Comparison of ENCODE assay signal across 12 mouse cellular contexts in genomic region chr4:84362337-84362823, GRCm38 (mm10).
DNase-seq lines count a peak whose midpoint lies in the region; ATAC-seq and TF ChIP-seq lines count a peak whose summit lies in the region.
"Had no signal": no experiment of that assay in that cellular context is flagged by ENCODE, and none has a peak within 500 bp of the region (broad histone marks: within the 10 kb centered on the region; RNA-seq: fewer than 3 reads in every experiment).

No protein-coding gene starts in this region.

- intact Hi-C loops in left cerebral cortex, postnatal 36 days (cut with DNase I): no loop called here

- H3K4me3 ChIP-seq in heart, embryonic 10.5 days: no peak overlapping the region
- no peak overlapping the region for H3K4me3 ChIP-seq in forebrain, postnatal 0 days (ENCODE audit: low read depth, low read length)
- H3K4me3 ChIP-seq in lung, embryonic 16.5 days (ENCODE audit: low read length): no peak overlapping the region
- H3K4me3 ChIP-seq: hindbrain, embryonic 15.5 days; midbrain, embryonic 12.5 days; stomach, embryonic 15.5 days had no signal

- H3K4me1 ChIP-seq in heart, embryonic 10.5 days: peaks cover 3% of the 10 kb centered on the region
- H3K4me1 ChIP-seq in forebrain, postnatal 0 days (ENCODE audit: insufficient read depth): no peaks in the 10 kb centered on the region
- H3K4me1 ChIP-seq in lung, embryonic 16.5 days (replicated peaks; ENCODE audit: control insufficient read depth, insufficient read depth, low read length): no peaks in the 10 kb centered on the region; the same call in 1 of the 2 replicates
- H3K4me1 ChIP-seq: hindbrain, embryonic 15.5 days had no signal

- H3K27ac ChIP-seq in heart, embryonic 10.5 days: no peak overlapping the region
- no peak overlapping the region for H3K27ac ChIP-seq in forebrain, postnatal 0 days (ENCODE audit: low read depth, low read length)
- no peak overlapping the region for H3K27ac ChIP-seq in lung, embryonic 16.5 days (ENCODE audit: low read length)
- H3K27ac ChIP-seq: hindbrain, embryonic 15.5 days; midbrain, embryonic 12.5 days; stomach, embryonic 15.5 days had no signal

- 62% methylated on average over 8 of the region's 8 CpGs for WGBS in heart, embryonic 10.5 days
- 49% methylated on average over 8 of the region's 8 CpGs for WGBS in forebrain, postnatal 0 days
- WGBS in lung, embryonic 16.5 days: 23% methylated on average over 8 of the region's 8 CpGs

- ATAC-seq in forebrain, postnatal 0 days: peak; percentile 14; the same call in 1 of the 2 replicates
- ATAC-seq in lung, embryonic 16.5 days (ENCODE audit: low read depth): peak; percentile 94
- ATAC-seq in monocyte, adult 5-6 weeks (replicated peaks; ENCODE audit: insufficient number of reproducible peaks, low FRiP score, low TSS enrichment, poor library complexity, severe bottlenecking): no peak
- no peak for ATAC-seq in erythroblast, adult 5-6 weeks (replicated peaks; ENCODE audit: low FRiP score, poor library complexity, severe bottlenecking)

- H3K9me3 ChIP-seq in heart, embryonic 10.5 days: no peaks in the 10 kb centered on the region
- no peaks in the 10 kb centered on the region for H3K9me3 ChIP-seq in forebrain, postnatal 0 days (ENCODE audit: low read length)
- H3K9me3 ChIP-seq in lung, embryonic 16.5 days (ENCODE audit: control insufficient read depth, low read length): no peaks in the 10 kb centered on the region
- H3K9me3 ChIP-seq: hindbrain, embryonic 15.5 days; midbrain, embryonic 12.5 days; stomach, embryonic 15.5 days had no signal

- no peak for TF ChIP-seq CTCF in forebrain, postnatal 0 days (IDR thresholded peaks at IDR 0.05; ENCODE audit: low read depth)

- peak; percentile 45 to 53 for DNase-seq in heart, adult 18-20 months
- DNase-seq in heart, embryonic 10.5 days (ENCODE audit: low spot score): no peak
- peak; percentile 9 to 29 for DNase-seq in adrenal gland, postnatal 36 days
- DNase-seq in forebrain, postnatal 0 days: peak; percentile 14
- DNase-seq in left cerebral cortex, postnatal 36 days (ENCODE audit: low spot score in 2 of 2): no peak

- H3K27me3 ChIP-seq in heart, embryonic 10.5 days (ENCODE audit: insufficient read depth, poor library complexity, severe bottlenecking): no peaks in the 10 kb centered on the region
- H3K27me3 ChIP-seq in forebrain, postnatal 0 days (ENCODE audit: insufficient read depth, low read length): no peaks in the 10 kb centered on the region
- no peaks in the 10 kb centered on the region for H3K27me3 ChIP-seq in lung, embryonic 16.5 days (ENCODE audit: control insufficient read depth, insufficient read depth, low read depth, low read length)
- H3K27me3 ChIP-seq: CH12.LX; hindbrain, embryonic 15.5 days; midbrain, embryonic 12.5 days; stomach, embryonic 15.5 days had no signal

- no peak overlapping the region for H3K9ac ChIP-seq in forebrain, postnatal 0 days
- no peak overlapping the region for H3K9ac ChIP-seq in lung, embryonic 16.5 days (ENCODE audit: low read length)
- H3K9ac ChIP-seq: hindbrain, embryonic 15.5 days; midbrain, embryonic 12.5 days; stomach, embryonic 15.5 days had no signal

- no peak overlapping the region for H3K4me2 ChIP-seq in forebrain, postnatal 0 days (ENCODE audit: low read depth)
- no peak overlapping the region for H3K4me2 ChIP-seq in lung, embryonic 16.5 days (ENCODE audit: low read depth, low read length)
- H3K4me2 ChIP-seq: hindbrain, embryonic 15.5 days; midbrain, embryonic 12.5 days; stomach, embryonic 15.5 days had no signal

- H3K36me3 ChIP-seq in heart, embryonic 10.5 days: no peaks in the 10 kb centered on the region
- H3K36me3 ChIP-seq in forebrain, postnatal 0 days (ENCODE audit: insufficient read depth): no peaks in the 10 kb centered on the region
- no peaks in the 10 kb centered on the region for H3K36me3 ChIP-seq in lung, embryonic 16.5 days (ENCODE audit: control insufficient read depth, insufficient read depth, low read length)
- H3K36me3 ChIP-seq: hindbrain, embryonic 15.5 days; midbrain, embryonic 12.5 days; stomach, embryonic 15.5 days had no signal

Comparison
In these comparisons a context has a peak if more than half of its experiments do, and no peak if none do; other contexts are left out.
1. DNase-seq: peak in heart, adult 18-20 months (2 of 2), adrenal gland, postnatal 36 days (2 of 2) and forebrain, postnatal 0 days (single experiment); none in heart, embryonic 10.5 days (single experiment) and left cerebral cortex, postnatal 36 days (0 of 2).
2. ATAC-seq: peak in forebrain, postnatal 0 days (single experiment) and lung, embryonic 16.5 days (single experiment); none in monocyte, adult 5-6 weeks (single experiment) and erythroblast, adult 5-6 weeks (single experiment).